ENCODE assay signal across 17 mouse cellular contexts in genomic region chr11:117445707-117446106, GRCm38 (mm10). TPM values are rescaled to one million over a fixed set of nuclear protein-coding genes. Genes with fewer than 3 reads are reported as not detected.
DNase-seq lines count a peak whose midpoint lies in the region; ATAC-seq and TF ChIP-seq lines count a peak whose summit lies in the region.
"Had no signal": no experiment of that assay in that cellular context is flagged by ENCODE, and none has a peak within 500 bp of the region (broad histone marks: within the 10 kb centered on the region; RNA-seq: fewer than 3 reads in every experiment).

No protein-coding gene starts in this region.

- intact Hi-C loops in left cerebral cortex, postnatal 36 days (cut with DNase I): no loop called here

- H3K4me1 ChIP-seq in midbrain, embryonic 11.5 days (ENCODE audit: control insufficient read depth, insufficient read depth, low read length): peaks cover 15% of the 10 kb centered on the region
- H3K4me1 ChIP-seq in midbrain, embryonic 15.5 days: peaks cover 30% of the 10 kb centered on the region
- peaks cover 19% of the 10 kb centered on the region for H3K4me1 ChIP-seq in limb, embryonic 13.5 days
- H3K4me1 ChIP-seq in stomach, postnatal 0 days (replicated peaks; ENCODE audit: control insufficient read depth, insufficient read depth): no peaks in the 10 kb centered on the region

- H3K9me3 ChIP-seq in midbrain, embryonic 11.5 days (ENCODE audit: control insufficient read depth, low read length): no peaks in the 10 kb centered on the region
- no peaks in the 10 kb centered on the region for H3K9me3 ChIP-seq in midbrain, embryonic 15.5 days
- H3K9me3 ChIP-seq in limb, embryonic 13.5 days: no peaks in the 10 kb centered on the region
- H3K9me3 ChIP-seq in stomach, postnatal 0 days (ENCODE audit: control insufficient read depth, low read length): no peaks in the 10 kb centered on the region

- 74% methylated on average over 6 of the region's 6 CpGs for WGBS in midbrain, embryonic 11.5 days
- WGBS in midbrain, embryonic 15.5 days: 54% methylated on average over 6 of the region's 6 CpGs
- WGBS in limb, embryonic 13.5 days: 25% methylated on average over 6 of the region's 6 CpGs
- 46% methylated on average over 6 of the region's 6 CpGs for WGBS in stomach, postnatal 0 days

- TF ChIP-seq EP300 in stomach, postnatal 0 days (optimal IDR thresholded peaks at IDR 0.05): no peak

- no peaks in the 10 kb centered on the region for H3K36me3 ChIP-seq in midbrain, embryonic 11.5 days (ENCODE audit: control insufficient read depth, insufficient read depth, low read length)
- no peaks in the 10 kb centered on the region for H3K36me3 ChIP-seq in midbrain, embryonic 15.5 days (replicated peaks)
- no peaks in the 10 kb centered on the region for H3K36me3 ChIP-seq in limb, embryonic 13.5 days
- no peaks in the 10 kb centered on the region for H3K36me3 ChIP-seq in stomach, postnatal 0 days (ENCODE audit: control insufficient read depth, insufficient read depth, low read length)

- TF ChIP-seq CTCF in stomach, postnatal 0 days (IDR thresholded peaks at IDR 0.05; ENCODE audit: low read depth): no peak

- no peaks in the 10 kb centered on the region; the same call in 1 of the 2 replicates for H3K27me3 ChIP-seq in midbrain, embryonic 11.5 days (ENCODE audit: control insufficient read depth, insufficient read depth, low read length)
- no peaks in the 10 kb centered on the region for H3K27me3 ChIP-seq in midbrain, embryonic 15.5 days (replicated peaks)
- peaks cover 14% of the 10 kb centered on the region; the same call in 1 of the 2 replicates for H3K27me3 ChIP-seq in limb, embryonic 13.5 days
- no peaks in the 10 kb centered on the region for H3K27me3 ChIP-seq in stomach, postnatal 0 days (ENCODE audit: control insufficient read depth, insufficient read depth, low read length)

- DNase-seq in adrenal gland, adult (ENCODE audit: inconsistent age in 2 of 2, low spot score in 1 of 2): peak; percentile 45 to 72
- no peak for DNase-seq in adrenal gland, adult 18-20 months (ENCODE audit: low spot score in 2 of 2)
- DNase-seq in midbrain, embryonic 11.5 days (ENCODE audit: low spot score, missing footprints): peak; percentile 79
- no peak for DNase-seq in stomach, postnatal 0 days (ENCODE audit: low spot score)
- no peak for DNase-seq in left cerebral cortex, postnatal 36 days (ENCODE audit: low spot score in 2 of 2)
- no peak for DNase-seq in T-cell, adult 2 months (ENCODE audit: low spot score)
- DNase-seq: cerebellum, adult 2 months; embryo, embryonic 11 days; heart, adult 2 months; heart, postnatal 14 days; liver, postnatal 0 days had no signal

- no peak for ATAC-seq in midbrain, embryonic 11.5 days (ENCODE audit: low FRiP score)
- ATAC-seq in midbrain, embryonic 15.5 days (replicated peaks): no peak
- ATAC-seq in limb, embryonic 13.5 days (ENCODE audit: low FRiP score, low read depth): peak; percentile 59; the same call in 1 of the 2 replicates
- ATAC-seq in stomach, postnatal 0 days (ENCODE audit: low FRiP score, low TSS enrichment): 0 out of 2 replicates have a peak, but pooled peaks have one; percentile 12
- ATAC-seq: intestine, embryonic 16.5 days; liver, postnatal 0 days had no signal

- no peak overlapping the region for H3K27ac ChIP-seq in midbrain, embryonic 11.5 days (ENCODE audit: low read depth, low read length)
- H3K27ac ChIP-seq in midbrain, embryonic 15.5 days: no peak overlapping the region
- H3K27ac ChIP-seq in limb, embryonic 13.5 days: no peak overlapping the region; the same call in 1 of the 2 replicates
- no peak overlapping the region for H3K27ac ChIP-seq in stomach, postnatal 0 days (replicated peaks)
- H3K27ac ChIP-seq: heart, adult 2 months; left cerebral cortex, adult 2 months had no signal

- no peak overlapping the region for H3K4me2 ChIP-seq in midbrain, embryonic 11.5 days
- H3K4me2 ChIP-seq in midbrain, embryonic 15.5 days: no peak overlapping the region
- no peak overlapping the region for H3K4me2 ChIP-seq in limb, embryonic 13.5 days (replicated peaks)
- H3K4me2 ChIP-seq in stomach, postnatal 0 days (replicated peaks; ENCODE audit: low read depth): no peak overlapping the region

- H3K9ac ChIP-seq in midbrain, embryonic 11.5 days (ENCODE audit: low read length): no peak overlapping the region
- H3K9ac ChIP-seq in midbrain, embryonic 15.5 days: no peak overlapping the region
- H3K9ac ChIP-seq in limb, embryonic 13.5 days: no peak overlapping the region
- H3K9ac ChIP-seq in stomach, postnatal 0 days (ENCODE audit: low read length): no peak overlapping the region
- H3K9ac ChIP-seq: liver, postnatal 0 days had no signal

- no peak overlapping the region for H3K4me3 ChIP-seq in midbrain, embryonic 11.5 days (ENCODE audit: low read depth, low read length)
- H3K4me3 ChIP-seq in midbrain, embryonic 15.5 days: no peak overlapping the region
- H3K4me3 ChIP-seq in limb, embryonic 13.5 days: no peak overlapping the region
- H3K4me3 ChIP-seq in stomach, postnatal 0 days (ENCODE audit: low read depth, low read length): no peak overlapping the region
- H3K4me3 ChIP-seq: heart, adult 2 months; left cerebral cortex, adult 2 months had no signal

RNA-seq across cellular contexts. Expression of gene Gm11733, which starts 38.5 kb away (rescaled TPM):
- not detected for total RNA-seq in adrenal gland, adult 18-20 months (2021)
- 0.25 TPM in 1 of 2 replicates, not detected in the other for polyA plus RNA-seq in midbrain, embryonic 11.5 days (2014; fragmentation: Nextera tagmentation; extraction: Ambion mirVana)
- not detected in 2 replicates for polyA plus RNA-seq in midbrain, embryonic 15.5 days (2015; fragmentation: Nextera tagmentation; extraction: Ambion mirVana)
- polyA plus RNA-seq in limb, embryonic 13.5 days (2015; fragmentation: Nextera tagmentation; extraction: Ambion mirVana): not detected in 2 replicates
- not detected in 2 replicates for polyA plus RNA-seq in stomach, postnatal 0 days (2015; fragmentation: Nextera tagmentation; extraction: Ambion mirVana)
- total RNA-seq in left cerebral cortex, postnatal 36 days (2021): under 1 TPM in 1 of 2 experiments, not detected in 1; 0.22 TPM
- total RNA-seq: gastrocnemius, adult 18-20 months; heart, adult 2 months; heart, postnatal 14 days; megakaryocyte progenitor cell, adult 5-6 weeks had no signal
- polyA plus RNA-seq: liver, postnatal 0 days had no signal

Comparison
In these comparisons a context has a peak if more than half of its experiments do, and no peak if none do; other contexts are left out.
1. DNase-seq: peak in adrenal gland, adult (2 of 2) and midbrain, embryonic 11.5 days (single experiment); none in adrenal gland, adult 18-20 months (0 of 2), stomach, postnatal 0 days (single experiment), left cerebral cortex, postnatal 36 days (0 of 2) and T-cell, adult 2 months (single experiment).
2. ATAC-seq: peak in limb, embryonic 13.5 days (single experiment) and stomach, postnatal 0 days (single experiment); none in midbrain, embryonic 11.5 days (single experiment) and midbrain, embryonic 15.5 days (single experiment).